Mouse (Mus musculus): ENCODE measurements around the gene Inhbc. TPM values are rescaled to one million over a fixed set of nuclear protein-coding genes. Genes with fewer than 3 reads are reported as not detected.
A peak's percentile ranks its signal among the peaks of the same experiment; 100 is the strongest.
"Not testable (repeated sequence)": the region's sequence is repeated elsewhere in the genome, so short reads cannot be mapped to it uniquely, and the experiment has no call there.

Inhbc gene
- polyA plus RNA-seq, 1 experiment from 2014 or later: not detected

DNA sequence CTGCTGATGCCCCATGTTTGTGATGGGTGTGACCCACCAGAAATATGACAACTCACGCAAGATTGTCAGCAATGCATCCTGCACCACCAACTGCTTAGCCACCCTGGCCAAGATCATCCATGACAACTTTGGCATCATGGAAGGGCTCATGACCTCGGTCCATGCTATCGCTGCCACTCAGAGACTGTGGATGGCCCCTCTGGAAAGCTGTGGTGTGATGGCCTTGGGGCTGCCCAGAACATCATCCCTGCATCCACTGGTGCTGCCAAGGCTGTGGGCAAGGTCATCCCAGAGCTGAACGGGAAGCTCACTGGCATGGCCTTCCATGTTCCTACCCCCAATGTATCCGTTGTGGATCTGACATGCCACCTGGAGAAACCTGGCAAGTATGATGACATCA, 56.7 kb downstream of the Inhbc start:
- not testable (repeated sequence) for ATAC-seq (ENCODE audit: insufficient number of reproducible peaks, low FRiP score); H3K4me3 ChIP-seq; H3K36me3 ChIP-seq; H3K4me2 ChIP-seq; H3K27me3 ChIP-seq (replicated peaks); H3K9ac ChIP-seq; H3K27ac ChIP-seq (ENCODE audit: poor library complexity, severe bottlenecking); H3K4me1 ChIP-seq (replicated peaks); H3K9me3 ChIP-seq (replicated peaks)
- 87% methylated on average over 5 of the region's 5 CpGs for WGBS

DNA sequence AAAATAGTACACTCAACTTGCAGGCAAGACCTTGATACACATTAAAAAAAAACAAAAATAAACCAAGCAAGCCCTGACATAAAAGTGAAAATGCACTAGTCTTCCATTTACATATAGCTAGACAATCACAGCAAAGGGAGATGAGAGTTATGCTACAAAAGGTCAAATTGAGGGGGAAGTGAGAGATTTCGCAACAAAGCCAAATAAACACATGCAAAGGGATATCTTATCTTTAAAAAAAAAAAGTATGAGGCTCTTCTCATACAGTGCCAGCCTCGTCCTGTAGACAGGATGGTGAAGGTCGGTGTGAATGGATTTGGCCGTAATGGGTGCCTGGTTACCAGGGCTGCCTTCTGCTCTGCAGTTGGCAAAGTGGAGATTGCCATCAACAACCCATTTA, 57.4 kb downstream of the Inhbc start:
- no peak overlapping the region for H3K4me3 ChIP-seq

DNA sequence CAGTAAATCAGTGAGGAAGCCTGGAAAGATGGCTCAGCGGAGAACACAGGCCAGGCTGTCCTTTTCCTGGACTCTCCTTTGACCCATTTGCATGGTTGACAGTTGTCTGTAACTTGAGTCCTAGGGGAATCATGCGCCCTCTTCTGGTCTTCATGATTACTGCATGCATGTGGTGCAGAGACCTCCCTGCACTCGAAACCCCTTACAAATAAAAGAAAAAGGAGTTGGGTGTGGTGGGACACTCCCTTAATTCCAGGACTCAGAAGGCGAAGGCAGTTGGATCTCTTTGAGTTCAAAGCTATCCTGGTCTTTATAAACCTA, 57.9 kb downstream of the Inhbc start:
- H3K4me1 ChIP-seq (replicated peaks): peaks cover 8% of the 10 kb centered on the region
- peak overlapping the region; percentile 63 for H3K4me3 ChIP-seq
- peak; percentile 40; the same call in 1 of the 2 replicates for ATAC-seq (ENCODE audit: insufficient number of reproducible peaks, low FRiP score)
- peak overlapping the region; percentile 76 for H3K9ac ChIP-seq
- no peaks in the 10 kb centered on the region for H3K27me3 ChIP-seq (replicated peaks)
- peaks cover 20% of the 10 kb centered on the region for H3K36me3 ChIP-seq
- no peaks in the 10 kb centered on the region for H3K9me3 ChIP-seq (replicated peaks)
- 4% methylated on average over 4 of the region's 4 CpGs for WGBS
- peak overlapping the region; percentile 65 for H3K27ac ChIP-seq (ENCODE audit: poor library complexity, severe bottlenecking)
- H3K4me2 ChIP-seq: peak overlapping the region; percentile 86

More for the DNA sequence above, 57.4 kb downstream of the Inhbc start:
- Histone ChIP-seq H3K4me2 (no peak overlapping the region; the same call in 1 of the 2 replicates), H3K9me3 (replicated peaks) (no peaks in the 10 kb centered on the region), H3K27me3 (replicated peaks) (no peaks in the 10 kb centered on the region), H3K27ac (ENCODE audit: poor library complexity, severe bottlenecking) (no peak overlapping the region), H3K4me1 (replicated peaks) (peaks cover 8% of the 10 kb centered on the region), H3K36me3 (peaks cover 15% of the 10 kb centered on the region), H3K9ac (no peak overlapping the region)
- no peak for ATAC-seq (ENCODE audit: insufficient number of reproducible peaks, low FRiP score)
- WGBS: 65% methylated on average over 4 of the region's 4 CpGs

DNA sequence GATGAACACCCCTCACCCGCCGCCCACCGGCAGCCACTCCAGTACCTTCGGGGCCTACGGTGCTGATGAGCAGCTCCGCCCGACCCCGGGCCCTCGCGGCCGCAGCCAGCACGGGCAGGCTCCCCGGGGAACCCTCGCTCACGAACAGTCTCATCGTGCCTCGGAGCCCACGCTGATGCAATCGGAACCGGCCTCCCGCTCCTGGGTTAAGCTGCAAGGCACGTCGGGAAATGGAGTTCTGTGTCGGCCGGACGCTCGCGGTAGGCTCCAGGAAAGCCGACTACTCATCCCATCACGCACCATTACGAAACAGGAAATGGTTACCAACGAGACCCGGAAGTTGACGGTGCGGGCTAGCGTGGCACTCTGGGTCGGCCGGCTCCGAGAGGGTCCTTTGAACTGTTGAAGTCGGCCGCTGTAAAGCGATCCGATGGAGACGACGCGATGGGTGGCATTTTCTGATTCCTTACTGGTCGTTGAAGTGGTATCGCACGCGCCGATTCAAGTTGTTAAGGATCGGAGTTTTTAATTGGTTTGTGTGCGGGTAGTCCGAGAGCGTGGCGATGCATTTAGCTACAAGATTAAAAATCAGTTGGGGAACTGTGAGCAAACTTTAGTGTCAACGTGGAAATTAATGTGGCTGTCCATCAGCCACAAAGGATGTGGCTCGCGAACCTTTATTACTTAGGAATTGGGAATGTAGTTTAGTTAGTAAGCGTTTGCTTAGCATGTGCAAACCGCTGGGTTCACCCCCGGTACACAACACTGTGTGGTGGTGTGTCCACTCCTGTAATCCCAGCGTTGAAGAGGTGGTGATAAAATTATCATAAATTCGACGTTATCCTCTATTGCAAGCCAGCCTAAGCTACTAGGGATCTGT, 58.5 kb downstream of the Inhbc start, which contains the start of gene Mars:
TSS of gene Mars (minus strand) at position 311 of the 880 bp plus-strand sequence.
- H3K9ac ChIP-seq: peak within 1 kb of the TSS; percentile 76
- H3K4me2 ChIP-seq: peak within 1 kb of the TSS; percentile 86
- peak within 1 kb of the TSS; percentile 65 for H3K27ac ChIP-seq (ENCODE audit: poor library complexity, severe bottlenecking)
- H3K9me3 ChIP-seq (replicated peaks): no peaks in the 10 kb centered on the region
- peaks cover 26% of the 10 kb centered on the region for H3K36me3 ChIP-seq
- H3K4me3 ChIP-seq: peak within 1 kb of the TSS; percentile 63
- ATAC-seq (ENCODE audit: insufficient number of reproducible peaks, low FRiP score): peak; percentile 96
- under 1% methylated on average over 65 of the region's 65 CpGs for WGBS
- peaks cover 8% of the 10 kb centered on the region for H3K4me1 ChIP-seq (replicated peaks)
- no peaks in the 10 kb centered on the region for H3K27me3 ChIP-seq (replicated peaks)

DNA sequence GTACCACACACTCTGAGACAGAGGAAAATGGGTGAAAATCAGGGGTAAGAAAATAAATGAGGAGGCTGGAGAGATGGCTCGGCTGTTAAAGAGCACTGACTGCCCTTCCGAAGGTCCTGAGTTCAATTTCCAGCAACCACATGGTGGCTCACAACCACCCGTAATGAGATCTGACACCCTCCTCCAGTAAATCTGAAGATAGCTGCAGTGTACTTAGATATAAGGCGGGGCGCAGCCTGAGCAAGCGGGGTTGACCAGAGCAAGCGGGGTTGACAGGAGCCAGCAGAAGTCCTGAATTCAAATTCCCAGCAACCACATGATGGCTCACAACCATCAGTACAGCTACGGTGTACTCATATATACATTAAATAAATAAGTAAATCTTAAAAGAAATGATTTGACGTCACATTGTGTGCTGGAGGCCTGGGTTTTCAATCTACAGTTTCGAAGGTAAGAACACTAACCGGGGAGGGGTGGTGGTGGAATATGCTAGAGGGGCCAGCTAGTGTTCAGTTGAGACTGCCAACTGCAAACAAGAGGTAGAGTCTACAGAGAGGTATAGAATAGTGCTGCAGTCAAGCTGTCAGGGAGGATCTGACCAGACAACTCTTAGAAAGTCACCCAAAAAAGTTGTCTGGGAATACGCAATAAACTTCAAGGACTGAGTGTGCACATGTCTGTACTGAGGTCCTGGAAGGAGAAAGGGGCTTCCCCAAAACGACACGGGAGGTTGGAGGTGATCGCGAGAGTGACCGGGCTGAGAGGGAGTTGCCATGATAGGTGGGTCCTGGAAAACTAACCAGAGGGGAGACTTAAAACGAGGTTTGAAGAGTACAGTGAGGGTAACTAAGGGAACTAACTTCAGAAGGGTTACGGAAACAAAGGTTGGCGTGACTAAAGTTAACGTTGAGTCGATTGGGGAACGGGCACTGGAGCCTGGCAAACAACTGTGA, 59.4 kb downstream of the Inhbc start:
- H3K4me2 ChIP-seq: peak overlapping the region; percentile 86
- H3K4me3 ChIP-seq: peak overlapping the region; percentile 63
- 0 out of 2 replicates have a peak overlapping the region, but pooled peaks have one; percentile 31 for H3K27ac ChIP-seq (ENCODE audit: poor library complexity, severe bottlenecking)
- H3K9me3 ChIP-seq (replicated peaks): no peaks in the 10 kb centered on the region
- peak overlapping the region; percentile 76 for H3K9ac ChIP-seq
- H3K27me3 ChIP-seq (replicated peaks): no peaks in the 10 kb centered on the region
- ATAC-seq (ENCODE audit: insufficient number of reproducible peaks, low FRiP score): peak; percentile 31; the same call in 1 of the 2 replicates
- H3K4me1 ChIP-seq (replicated peaks): peaks cover 8% of the 10 kb centered on the region
- H3K36me3 ChIP-seq: peaks cover 36% of the 10 kb centered on the region
- WGBS: 33% methylated on average over 23 of the region's 23 CpGs

DNA sequence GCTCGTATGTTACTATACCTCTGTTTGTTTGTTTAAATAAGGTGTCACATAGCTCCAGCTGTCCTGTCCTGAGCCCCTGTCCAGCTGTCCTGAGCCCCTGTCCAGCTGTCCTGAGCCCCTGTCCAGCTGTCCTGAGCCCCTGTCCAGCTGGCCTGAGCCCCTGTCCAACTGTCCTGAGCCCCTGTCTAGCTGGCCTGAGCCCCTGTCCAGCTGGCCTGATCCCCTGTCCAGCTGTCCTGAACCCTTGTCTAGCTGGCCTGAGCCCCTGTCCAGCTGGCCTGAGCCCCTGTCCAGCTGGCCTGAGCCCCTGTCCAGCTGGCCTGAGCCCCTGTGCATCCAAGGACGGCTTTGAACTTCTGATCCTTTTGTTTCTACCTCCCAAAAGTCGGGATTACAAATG, 61.1 kb downstream of the Inhbc start:
- not testable (repeated sequence) for H3K27ac ChIP-seq (ENCODE audit: poor library complexity, severe bottlenecking); H3K4me1 ChIP-seq (replicated peaks); ATAC-seq (ENCODE audit: insufficient number of reproducible peaks, low FRiP score); H3K4me2 ChIP-seq; H3K4me3 ChIP-seq; H3K9ac ChIP-seq; H3K27me3 ChIP-seq (replicated peaks); H3K9me3 ChIP-seq (replicated peaks)
- 86% methylated on average over 3 of the region's 3 CpGs for WGBS
- H3K36me3 ChIP-seq: peaks cover 52% of the 10 kb centered on the region

Other genes with a start within 250 kb of the Inhbc start
- gene Os9, start 249.3 kb downstream of the Inhbc start, polyA plus RNA-seq (2016; fragmentation: Nextera tagmentation; extraction: Ambion mirVana): 52.2 and 52.4 TPM in 2 replicates
- 1.9 and 2.4 TPM in 2 replicates for gene B4galnt1, start 205.2 kb downstream of the Inhbc start, polyA plus RNA-seq (2016; fragmentation: Nextera tagmentation; extraction: Ambion mirVana)
- 20.2 and 21.0 TPM in 2 replicates for gene Slc26a10, start 189.8 kb downstream of the Inhbc start, polyA plus RNA-seq (2016; fragmentation: Nextera tagmentation; extraction: Ambion mirVana)
- gene Arhgef25, start 180.3 kb downstream of the Inhbc start, polyA plus RNA-seq (2016; fragmentation: Nextera tagmentation; extraction: Ambion mirVana): 21.3 and 23.1 TPM in 2 replicates
- 74.3 and 75.1 TPM in 2 replicates for gene Dtx3, start 174.7 kb downstream of the Inhbc start, polyA plus RNA-seq (2016; fragmentation: Nextera tagmentation; extraction: Ambion mirVana)
- 29.7 and 31.5 TPM in 2 replicates for gene Pip4k2c, start 158.8 kb downstream of the Inhbc start, polyA plus RNA-seq (2016; fragmentation: Nextera tagmentation; extraction: Ambion mirVana)
- 0.37 and 0.79 TPM in 2 replicates for gene Kif5a, start 107.1 kb downstream of the Inhbc start, polyA plus RNA-seq (2016; fragmentation: Nextera tagmentation; extraction: Ambion mirVana)
- gene Dctn2, start 104.1 kb downstream of the Inhbc start, polyA plus RNA-seq (2016; fragmentation: Nextera tagmentation; extraction: Ambion mirVana): 133 and 136 TPM in 2 replicates
- 13.6 and 14.6 TPM in 2 replicates for gene Mbd6, start 81.4 kb downstream of the Inhbc start, polyA plus RNA-seq (2016; fragmentation: Nextera tagmentation; extraction: Ambion mirVana)
- 107 and 110 TPM in 2 replicates for gene Mars, start 58.6 kb downstream of the Inhbc start, polyA plus RNA-seq (2016; fragmentation: Nextera tagmentation; extraction: Ambion mirVana)
- 0.89 and 1.8 TPM in 2 replicates for gene Arhgap9, start 48.5 kb downstream of the Inhbc start, polyA plus RNA-seq (2016; fragmentation: Nextera tagmentation; extraction: Ambion mirVana)
- gene Gli1, start 28.5 kb downstream of the Inhbc start, polyA plus RNA-seq (2016; fragmentation: Nextera tagmentation; extraction: Ambion mirVana): 0.31 and 0.41 TPM in 2 replicates
- gene Inhbe, start 16.0 kb downstream of the Inhbc start, polyA plus RNA-seq (2016; fragmentation: Nextera tagmentation; extraction: Ambion mirVana): not detected in 2 replicates
- 35.8 and 36.6 TPM in 2 replicates for gene R3hdm2, start 9.9 kb upstream of the Inhbc start, polyA plus RNA-seq (2016; fragmentation: Nextera tagmentation; extraction: Ambion mirVana)
- 0.50 and 1.1 TPM in 2 replicates for gene Stac3, start 131.3 kb upstream of the Inhbc start, polyA plus RNA-seq (2016; fragmentation: Nextera tagmentation; extraction: Ambion mirVana)
- gene Ndufa4l2, start 144.5 kb upstream of the Inhbc start, polyA plus RNA-seq (2016; fragmentation: Nextera tagmentation; extraction: Ambion mirVana): 19.5 and 24.4 TPM in 2 replicates
- 80.4 and 83.8 TPM in 2 replicates for gene Shmt2, start 152.0 kb upstream of the Inhbc start, polyA plus RNA-seq (2016; fragmentation: Nextera tagmentation; extraction: Ambion mirVana)
- 0.33 and 0.65 TPM in 2 replicates for gene Nxph4, start 164.1 kb upstream of the Inhbc start, polyA plus RNA-seq (2016; fragmentation: Nextera tagmentation; extraction: Ambion mirVana)